In genomic region chr10:34200689-34201088, GRCm38 (mm10) we compare ENCODE assay signal across 12 mouse cellular contexts. TPM values are rescaled to one million over a fixed set of nuclear protein-coding genes. Genes with fewer than 3 reads are reported as not detected.
DNase-seq lines count a peak whose midpoint lies in the region.
"Had no signal": no experiment of that assay in that cellular context is flagged by ENCODE, and none has a peak within 500 bp of the region (broad histone marks: within the 10 kb centered on the region; RNA-seq: fewer than 3 reads in every experiment).

No protein-coding gene starts in this region.

- intact Hi-C loops in heart, postnatal 14 days (cut with DNase I) = no loop called here

- peak; percentile 7 for DNase-seq in kidney, adult 9 months
- DNase-seq in kidney, postnatal 36 days = no peak
- DNase-seq in ES-CJ7 (ENCODE audit: low read depth, low spot score) = peak; percentile 61
- DNase-seq in Muller cell, postnatal 12 days (ENCODE audit: inconsistent ontology term) = peak; percentile 67
- peak; percentile 24 to 52 for DNase-seq in heart, postnatal 14 days
- no peak for DNase-seq in adrenal gland, postnatal 36 days
- DNase-seq in adrenal gland, postnatal 14 days = no peak
- DNase-seq: cerebellum, adult 18-20 months; cerebellum, postnatal 36 days; lung, postnatal 4 days; right cerebral cortex, postnatal 25 days; thymus, adult 2 months had no signal

RNA-seq across cellular contexts. Expression of gene Dse, which starts 6.8 kb away (rescaled TPM):
- total RNA-seq in heart, postnatal 14 days (2021) = 1 to 10 TPM; 5.7 to 6.7 TPM
- 10 to 100 TPM in 1 of 2 experiments, 1 to 10 TPM in 1; 8.2 to 14.2 TPM for total RNA-seq in adrenal gland, postnatal 36 days (2021)
- total RNA-seq in adrenal gland, postnatal 14 days (2021) = 10.9 and 12.2 TPM in 2 replicates

Comparison
In these comparisons a context has a peak if more than half of its experiments do, and no peak if none do; other contexts are left out.
1. DNase-seq: peak in kidney, adult 9 months (single experiment), ES-CJ7 (single experiment), Muller cell, postnatal 12 days (single experiment) and heart, postnatal 14 days (2 of 2); none in kidney, postnatal 36 days (0 of 2), adrenal gland, postnatal 36 days (0 of 2) and adrenal gland, postnatal 14 days (single experiment).